Mouse (Mus musculus) limb, embryonic 11.5 days (tissue): ENCODE results near the gene Dse. TPM values are rescaled to one million over a fixed set of nuclear protein-coding genes. Genes with fewer than 3 reads are reported as not detected.
A peak's percentile ranks its signal among the peaks of the same experiment; 100 is the strongest.

ENCODE experiments used
- ATAC-seq: fragments of 200-750 bp; cut with Nextera tagmentation; 2 replicates; pipeline ENCODE4 v1.8.0; 2017; ENCODE audit warnings: low read depth; ENCODE audit not compliant: insufficient number of reproducible peaks, low FRiP score, low TSS enrichment
- DNase-seq: peaks from one replicate; pipeline ENCODE4 v3.0.0-alpha.2; 2015; ENCODE audit warnings: low spot score
- H3K27ac ChIP-seq: fragments of 300-500 bp; sonication (generic); replicated peaks from 2 replicates; pipeline ENCODE4 v1.5.1; 2014; ENCODE audit warnings: low read depth, mild to moderate bottlenecking, low read length
- H3K27me3 ChIP-seq: fragments of 300-500 bp; sonication (generic); 2 replicates; pipeline ENCODE4 v1.6.1; 2014; ENCODE audit warnings: mild to moderate bottlenecking, low read length, mixed read lengths; ENCODE audit not compliant: control insufficient read depth, insufficient read depth
- H3K36me3 ChIP-seq: fragments of 300-500 bp; sonication (generic); 2 replicates; pipeline ENCODE4 v1.6.1; 2014; ENCODE audit warnings: mild to moderate bottlenecking, low read length, moderate library complexity, mixed read lengths; ENCODE audit not compliant: control insufficient read depth, insufficient read depth
- H3K4me1 ChIP-seq: fragments of 300-500 bp; sonication (generic); 2 replicates; pipeline ENCODE4 v1.6.1; 2014; ENCODE audit warnings: low read length, mixed read lengths; ENCODE audit not compliant: control insufficient read depth, insufficient read depth
- H3K4me2 ChIP-seq: fragments of 300-500 bp; sonication (generic); 2 replicates; pipeline ENCODE4 v1.6.1; 2014; ENCODE audit warnings: low read depth, mild to moderate bottlenecking, moderate library complexity; ENCODE audit not compliant: severe bottlenecking
- H3K4me3 ChIP-seq: fragments of 300-500 bp; sonication (generic); 2 replicates; pipeline ENCODE4 v1.5.1; 2014; ENCODE audit warnings: low read depth, low read length
- H3K9ac ChIP-seq: fragments of 300-500 bp; sonication (generic); 2 replicates; pipeline ENCODE4 v1.6.1; 2014; ENCODE audit warnings: mild to moderate bottlenecking, low read length
- H3K9me3 ChIP-seq: fragments of 300-500 bp; sonication (generic); 2 replicates; pipeline ENCODE4 v1.6.1; 2016; ENCODE audit warnings: low read length; ENCODE audit not compliant: control insufficient read depth
- WGBS: fragments of 180-500 bp; shearing (Covaris S2); extraction: QIAGEN DNeasy Blood & Tissue Kit; methylation state at CpG from one replicate; pipeline ENCODE4 v1.1.7; 2014; 5-methylcytosine and 5-hydroxymethylcytosine counted together
- polyA plus RNA-seq: library from polyadenylated mRNA; unstranded; fragments of >200 nt; fragmentation: Nextera tagmentation; extraction: Ambion mirVana; gene quantifications from 2 replicates; pipeline ENCODE4 v1.2.1, GENCODE M21; 2014

Dse gene
- polyA plus RNA-seq, 1 experiment from 2014 or later = 37.4 TPM

DNA sequence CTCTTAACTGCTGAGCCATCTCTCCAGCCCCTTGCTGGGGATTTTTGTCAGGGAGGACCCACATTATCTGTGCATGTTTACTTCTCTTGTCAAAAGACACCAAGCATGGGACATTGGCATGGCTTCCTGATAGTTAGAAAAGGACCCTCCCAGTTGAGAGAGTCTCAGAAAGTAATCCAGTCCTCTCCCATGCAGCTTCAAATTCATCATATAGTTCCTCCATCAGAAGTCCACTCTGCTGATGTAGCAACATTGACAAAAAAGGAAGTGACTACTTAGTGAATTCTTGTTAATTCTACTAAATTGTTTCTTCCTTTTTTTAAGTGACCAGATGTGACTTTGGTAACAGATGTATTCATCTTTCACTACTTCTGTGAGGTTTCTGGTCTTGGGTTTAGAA is 2.4 kb upstream of the Dse start:
- Histone ChIP-seq H3K4me2 (no peak overlapping the region), H3K9ac (no peak overlapping the region), H3K9me3 (no peaks in the 10 kb centered on the region), H3K27me3 (no peaks in the 10 kb centered on the region), H3K27ac (no peak overlapping the region), H3K4me3 (no peak overlapping the region), H3K36me3 (no peaks in the 10 kb centered on the region), H3K4me1 (no peaks in the 10 kb centered on the region)
- ATAC-seq (no peak), DNase-seq (no peak)

DNA sequence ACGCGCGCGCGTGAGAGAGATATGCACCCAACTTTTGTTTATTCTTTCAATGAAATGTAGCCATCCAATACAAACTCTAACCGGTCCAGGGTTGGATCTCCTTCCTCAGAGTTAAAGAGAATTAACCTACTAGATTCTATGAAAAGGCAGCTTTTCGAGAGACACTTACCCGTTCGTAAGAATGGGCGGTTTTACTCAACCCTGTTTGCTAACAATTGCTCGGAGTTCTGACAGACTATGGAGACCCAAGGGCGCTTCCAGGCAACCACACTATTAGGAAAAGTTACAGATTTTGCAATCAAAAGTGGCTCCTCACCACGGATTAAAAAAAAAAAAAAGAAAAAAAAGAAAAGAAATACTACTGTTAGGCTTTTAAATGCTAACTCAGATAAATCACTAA is 516 bp upstream of the Dse start:
- 6% methylated on average over 13 of the region's 13 CpGs for WGBS

DNA sequence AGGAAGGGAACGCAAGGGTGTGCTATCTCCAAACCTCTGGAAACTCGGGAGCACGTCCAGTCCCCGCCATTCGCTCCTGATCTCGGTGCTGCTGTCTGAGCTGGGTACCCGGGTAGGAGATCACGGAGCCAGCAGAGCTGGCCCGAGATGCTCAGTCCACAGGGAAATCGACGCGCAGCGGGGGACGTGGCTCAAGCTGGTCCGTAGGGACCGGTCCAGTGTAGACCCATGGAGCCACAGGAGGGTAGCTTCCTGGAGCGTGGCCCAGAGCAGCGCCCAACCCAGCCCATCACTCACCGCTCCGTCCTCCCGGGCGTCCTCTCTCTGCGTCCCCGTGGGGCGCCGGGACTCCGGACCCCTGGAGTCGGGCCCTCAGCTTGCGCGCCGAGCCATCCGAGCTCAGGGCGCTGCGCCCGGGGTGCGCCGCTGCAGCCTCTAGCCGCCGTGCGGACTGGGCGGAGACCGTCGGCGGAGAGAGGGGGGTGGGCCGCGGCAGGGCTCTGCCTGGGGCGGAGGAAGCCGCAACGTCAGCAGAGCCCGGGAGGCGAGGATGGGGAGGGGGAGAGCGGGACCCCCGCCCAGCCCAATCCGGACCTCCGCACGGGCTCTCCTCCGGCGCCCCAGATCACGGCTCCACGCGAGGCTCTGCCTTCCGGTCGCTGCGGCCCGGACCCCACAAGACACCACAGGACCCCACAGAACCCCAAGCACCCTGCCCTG is 572 bp downstream of the Dse start:
- H3K4me2 ChIP-seq = peak overlapping the region; percentile 62
- H3K4me3 ChIP-seq = peak overlapping the region; percentile 89
- peak overlapping the region; percentile 80 for H3K27ac ChIP-seq
- peak overlapping the region; percentile 91 for H3K9ac ChIP-seq
- H3K36me3 ChIP-seq = no peaks in the 10 kb centered on the region
- H3K9me3 ChIP-seq = no peaks in the 10 kb centered on the region
- peak; percentile 87 for DNase-seq
- H3K27me3 ChIP-seq = no peaks in the 10 kb centered on the region
- peak; percentile 90 for ATAC-seq
- H3K4me1 ChIP-seq = peaks cover 7% of the 10 kb centered on the region; the same call in 1 of the 2 replicates
- under 1% methylated on average over 47 of the region's 65 CpGs for WGBS

More for the DNA sequence above, 516 bp upstream of the Dse start:
- DNase-seq (peak; percentile 32), ATAC-seq (no peak)
- no peaks in the 10 kb centered on the region for H3K36me3 ChIP-seq
- peak overlapping the region; percentile 80 for H3K27ac ChIP-seq
- 0 out of 2 replicates have a peak overlapping the region, but pooled peaks have one; percentile 14 for H3K9ac ChIP-seq
- H3K9me3 ChIP-seq = no peaks in the 10 kb centered on the region
- no peaks in the 10 kb centered on the region for H3K27me3 ChIP-seq
- H3K4me3 ChIP-seq = peak overlapping the region; percentile 89
- peaks cover 7% of the 10 kb centered on the region; the same call in 1 of the 2 replicates for H3K4me1 ChIP-seq
- H3K4me2 ChIP-seq = peak overlapping the region; percentile 62; the same call in 1 of the 2 replicates

DNA sequence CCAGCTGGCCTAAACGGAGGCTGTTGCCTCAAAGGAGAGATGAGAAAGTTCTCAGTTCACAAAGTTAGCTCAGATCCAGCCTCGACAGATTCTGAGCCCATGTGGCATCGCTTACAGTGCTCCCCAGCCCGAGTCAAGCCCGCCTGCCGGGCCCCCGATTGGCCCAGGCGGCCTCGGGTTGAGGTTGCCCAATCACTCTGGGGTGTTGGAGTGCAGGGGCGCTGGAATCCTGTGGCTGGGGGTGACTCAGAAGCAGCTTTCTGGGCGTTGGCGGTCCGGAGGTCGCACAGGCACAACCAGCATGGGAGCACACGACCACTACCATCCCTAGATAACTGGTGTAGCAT is 1.1 kb downstream of the Dse start:
- Histone ChIP-seq H3K4me2 (peak overlapping the region; percentile 62), H3K4me3 (peak overlapping the region; percentile 89), H3K4me1 (peaks cover 7% of the 10 kb centered on the region; the same call in 1 of the 2 replicates), H3K27me3 (no peaks in the 10 kb centered on the region), H3K36me3 (no peaks in the 10 kb centered on the region), H3K27ac (peak overlapping the region; percentile 80), H3K9ac (peak overlapping the region; percentile 91), H3K9me3 (no peaks in the 10 kb centered on the region)
- under 1% methylated on average over 14 of the region's 15 CpGs for WGBS
- DNase-seq = peak; percentile 79
- no peak; the same call in none of the 2 replicates for ATAC-seq

DNA sequence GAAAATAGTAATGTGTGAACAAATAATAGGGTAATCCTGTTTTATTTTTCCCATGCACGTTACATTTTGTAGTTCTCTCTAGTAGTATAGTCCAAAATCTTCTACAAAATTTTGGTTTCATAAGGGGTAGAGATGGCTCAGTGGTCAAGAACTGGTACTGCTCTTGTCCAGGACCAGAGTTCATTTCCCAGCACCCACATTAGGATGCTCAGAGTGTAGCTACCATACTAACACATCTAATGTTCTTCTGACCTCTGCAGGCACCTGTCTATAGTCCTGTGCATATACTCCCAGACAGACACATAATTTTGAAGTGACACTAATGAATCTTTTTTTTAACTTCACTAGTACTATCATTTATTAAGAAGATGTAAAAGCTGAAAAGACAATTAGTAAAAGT is 1.7 kb downstream of the Dse start:
- Histone ChIP-seq H3K4me2 (no peak overlapping the region; the same call in 1 of the 2 replicates), H3K9me3 (no peaks in the 10 kb centered on the region), H3K27me3 (no peaks in the 10 kb centered on the region), H3K4me3 (no peak overlapping the region), H3K36me3 (no peaks in the 10 kb centered on the region), H3K9ac (no peak overlapping the region), H3K4me1 (peaks cover 7% of the 10 kb centered on the region; the same call in 1 of the 2 replicates), H3K27ac (no peak overlapping the region)
- 88% methylated on average over 1 of the region's 1 CpGs for WGBS
- DNase-seq (no peak), ATAC-seq (no peak)

DNA sequence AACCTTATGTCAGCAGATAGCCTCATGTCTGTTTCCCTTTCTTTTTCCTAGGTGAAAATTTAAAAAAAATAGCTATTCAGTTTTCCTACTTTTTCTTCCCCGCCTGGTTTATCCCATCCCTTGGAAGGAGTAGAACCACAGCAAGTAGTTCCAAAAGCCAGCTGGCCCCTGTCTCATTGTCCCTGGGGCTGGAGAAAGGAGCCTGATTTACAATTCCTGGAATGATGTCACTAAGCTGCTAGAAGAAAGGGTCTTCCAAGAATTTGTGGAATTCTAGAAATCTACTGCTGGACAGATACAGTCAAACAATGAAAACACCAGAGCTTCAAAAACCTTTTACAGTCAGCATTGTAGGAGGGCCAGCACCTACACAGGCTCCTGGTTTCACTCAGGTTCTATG is 6.8 kb downstream of the Dse start:
- 91% methylated on average over 1 of the region's 1 CpGs for WGBS
- H3K27me3 ChIP-seq = no peaks in the 10 kb centered on the region
- H3K4me1 ChIP-seq = peaks cover 7% of the 10 kb centered on the region; the same call in 1 of the 2 replicates
- no peaks in the 10 kb centered on the region for H3K9me3 ChIP-seq
- no peak for ATAC-seq
- H3K9ac ChIP-seq = no peak overlapping the region
- no peak for DNase-seq
- H3K27ac ChIP-seq = no peak overlapping the region
- no peak overlapping the region for H3K4me2 ChIP-seq
- H3K36me3 ChIP-seq = no peaks in the 10 kb centered on the region
- no peak overlapping the region for H3K4me3 ChIP-seq

DNA sequence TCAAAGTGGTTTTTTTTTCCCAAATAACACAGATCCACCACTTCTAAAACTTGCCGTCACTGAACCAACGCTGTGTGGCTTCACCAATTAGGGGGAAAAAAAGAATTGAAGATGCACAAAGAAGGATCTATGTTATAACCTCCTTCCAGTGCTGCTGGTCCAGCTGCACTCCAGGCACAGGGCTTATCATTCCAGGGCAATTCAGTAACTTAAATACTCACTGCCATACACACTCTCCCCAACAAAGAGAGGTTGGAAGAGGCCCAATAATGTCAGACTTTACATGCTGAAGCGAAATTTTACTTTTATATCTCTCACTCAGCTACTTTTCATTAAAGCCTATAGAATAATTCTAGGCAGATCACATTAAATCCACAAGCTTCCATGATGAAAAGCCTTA is 8.9 kb downstream of the Dse start:
- no peaks in the 10 kb centered on the region for H3K27me3 ChIP-seq
- H3K4me2 ChIP-seq = no peak overlapping the region
- no peaks in the 10 kb centered on the region for H3K4me1 ChIP-seq
- H3K9me3 ChIP-seq = no peaks in the 10 kb centered on the region
- 80% methylated on average over 3 of the region's 3 CpGs for WGBS
- no peak overlapping the region for H3K9ac ChIP-seq
- ATAC-seq = no peak
- H3K4me3 ChIP-seq = no peak overlapping the region
- H3K36me3 ChIP-seq = no peaks in the 10 kb centered on the region
- DNase-seq = no peak
- H3K27ac ChIP-seq = no peak overlapping the region

DNA sequence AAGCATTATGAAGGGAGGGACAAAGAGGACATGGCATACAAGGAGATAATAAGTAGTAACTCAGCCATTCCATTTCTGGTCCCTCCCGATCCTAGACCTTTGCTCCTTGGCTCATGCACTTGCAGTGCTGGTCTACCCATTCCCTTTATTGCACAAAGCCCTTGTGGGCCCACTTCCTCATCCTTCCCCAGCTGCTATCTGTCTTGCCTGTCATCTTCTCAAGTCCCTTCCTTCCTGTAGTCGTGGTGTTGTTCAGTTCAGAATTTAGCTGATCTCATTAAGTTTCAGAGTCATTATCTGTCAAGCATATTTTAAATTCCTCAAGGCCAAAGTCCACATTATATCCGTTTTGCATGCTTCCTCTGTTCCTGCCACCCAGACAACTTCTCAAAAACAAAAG is 9.5 kb downstream of the Dse start:
- Histone ChIP-seq H3K36me3 (no peaks in the 10 kb centered on the region), H3K4me1 (no peaks in the 10 kb centered on the region), H3K27ac (no peak overlapping the region), H3K4me3 (no peak overlapping the region), H3K9me3 (no peaks in the 10 kb centered on the region), H3K9ac (no peak overlapping the region), H3K4me2 (no peak overlapping the region), H3K27me3 (no peaks in the 10 kb centered on the region)
- DNase-seq = no peak
- ATAC-seq = no peak
- 60% methylated on average over 3 of the region's 3 CpGs for WGBS

DNA sequence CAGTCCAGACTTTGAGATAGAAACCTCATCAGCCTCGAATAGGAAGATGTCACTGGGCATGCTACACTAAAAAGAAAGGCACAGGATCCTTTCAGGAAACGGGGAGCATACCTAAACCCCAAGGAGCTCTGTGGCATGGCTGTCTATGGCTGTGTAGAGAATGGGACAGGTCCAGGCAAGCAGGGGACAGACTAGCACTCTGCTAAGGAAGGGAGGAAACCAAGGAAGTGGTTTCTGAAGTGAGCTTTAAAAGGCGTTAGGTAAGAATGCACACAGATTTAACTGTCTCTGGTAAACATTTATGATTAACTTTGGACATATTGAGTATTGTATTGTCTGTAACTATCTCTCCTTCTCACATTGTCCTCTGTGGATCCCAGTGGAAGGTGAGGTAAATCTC is 10.2 kb downstream of the Dse start:
- ATAC-seq (no peak), DNase-seq (no peak)
- no peaks in the 10 kb centered on the region for H3K36me3 ChIP-seq
- no peaks in the 10 kb centered on the region for H3K27me3 ChIP-seq
- H3K9me3 ChIP-seq = no peaks in the 10 kb centered on the region
- no peaks in the 10 kb centered on the region for H3K4me1 ChIP-seq
- 82% methylated on average over 3 of the region's 3 CpGs for WGBS
- H3K4me3 ChIP-seq = no peak overlapping the region
- H3K9ac ChIP-seq = no peak overlapping the region
- H3K4me2 ChIP-seq = no peak overlapping the region
- H3K27ac ChIP-seq = no peak overlapping the region
